ENCODE assay signal across 16 mouse cellular contexts in genomic region chr17:13574682-13575444, GRCm38 (mm10).
A peak's percentile ranks its signal among the peaks of the same experiment; 100 is the strongest.
DNase-seq lines count a peak whose midpoint lies in the region; ATAC-seq and TF ChIP-seq lines count a peak whose summit lies in the region.
"Had no signal": no experiment of that assay in that cellular context is flagged by ENCODE, and none has a peak within 500 bp of the region (broad histone marks: within the 10 kb centered on the region; RNA-seq: fewer than 3 reads in every experiment).

No protein-coding gene starts in this region.

- no peak overlapping the region for H3K4me2 ChIP-seq in forebrain, embryonic 12.5 days
- H3K4me2 ChIP-seq in hindbrain, embryonic 15.5 days, result no peak overlapping the region
- H3K4me2 ChIP-seq in midbrain, postnatal 0 days (ENCODE audit: low read depth, low read length, poor library complexity, severe bottlenecking), result no peak overlapping the region

- no peak for TF ChIP-seq CTCF in midbrain, postnatal 0 days (IDR thresholded peaks at IDR 0.05)

- no peak overlapping the region for H3K4me3 ChIP-seq in forebrain, embryonic 12.5 days (replicated peaks)
- no peak overlapping the region for H3K4me3 ChIP-seq in hindbrain, embryonic 15.5 days
- H3K4me3 ChIP-seq in midbrain, postnatal 0 days (ENCODE audit: low read depth, low read length), result no peak overlapping the region

- H3K9ac ChIP-seq in forebrain, embryonic 12.5 days, result no peak overlapping the region
- no peak overlapping the region for H3K9ac ChIP-seq in hindbrain, embryonic 15.5 days
- no peak overlapping the region for H3K9ac ChIP-seq in midbrain, postnatal 0 days (replicated peaks; ENCODE audit: low read length, poor library complexity, severe bottlenecking)

- H3K4me1 ChIP-seq in forebrain, embryonic 12.5 days, result peaks cover 29% of the 10 kb centered on the region
- peaks cover 30% of the 10 kb centered on the region for H3K4me1 ChIP-seq in hindbrain, embryonic 15.5 days (replicated peaks)
- peaks cover 15% of the 10 kb centered on the region for H3K4me1 ChIP-seq in midbrain, postnatal 0 days (ENCODE audit: insufficient read depth, low read length)

- H3K9me3 ChIP-seq in forebrain, embryonic 12.5 days, result no peaks in the 10 kb centered on the region
- no peaks in the 10 kb centered on the region for H3K9me3 ChIP-seq in hindbrain, embryonic 15.5 days
- no peaks in the 10 kb centered on the region for H3K9me3 ChIP-seq in midbrain, postnatal 0 days (ENCODE audit: low read length)

- 54% methylated on average over 13 of the region's 13 CpGs for WGBS in forebrain, embryonic 12.5 days
- 38% methylated on average over 13 of the region's 13 CpGs for WGBS in hindbrain, embryonic 15.5 days
- WGBS in midbrain, postnatal 0 days, result 36% methylated on average over 13 of the region's 13 CpGs

- H3K36me3 ChIP-seq in forebrain, embryonic 12.5 days (replicated peaks), result no peaks in the 10 kb centered on the region
- H3K36me3 ChIP-seq in hindbrain, embryonic 15.5 days, result no peaks in the 10 kb centered on the region
- H3K36me3 ChIP-seq in midbrain, postnatal 0 days (ENCODE audit: insufficient read depth, low read length), result no peaks in the 10 kb centered on the region
- H3K36me3 ChIP-seq: G1E had no signal

- no peaks in the 10 kb centered on the region for H3K27me3 ChIP-seq in forebrain, embryonic 12.5 days
- no peaks in the 10 kb centered on the region for H3K27me3 ChIP-seq in hindbrain, embryonic 15.5 days
- no peaks in the 10 kb centered on the region for H3K27me3 ChIP-seq in midbrain, postnatal 0 days (ENCODE audit: insufficient read depth, low read length)

- peak; percentile 72 for ATAC-seq in forebrain, embryonic 12.5 days (ENCODE audit: low FRiP score)
- ATAC-seq in hindbrain, embryonic 15.5 days (ENCODE audit: low FRiP score, low read depth), result peak; percentile 72
- no peak; the same call in 1 of the 2 replicates for ATAC-seq in midbrain, postnatal 0 days (ENCODE audit: low FRiP score)
- ATAC-seq: lung, postnatal 0 days had no signal

- H3K27ac ChIP-seq in forebrain, embryonic 12.5 days, result peak overlapping the region; percentile 84
- H3K27ac ChIP-seq in hindbrain, embryonic 15.5 days (replicated peaks), result peak overlapping the region; percentile 72
- peak overlapping the region; percentile 39 for H3K27ac ChIP-seq in midbrain, postnatal 0 days (ENCODE audit: low read depth, low read length)

- DNase-seq in brain, adult 2 months (ENCODE audit: low read depth, low spot score), result peak; percentile 44
- DNase-seq in midbrain, postnatal 0 days (ENCODE audit: low spot score), result no peak
- no peak for DNase-seq in frontal cortex, postnatal 36 days (ENCODE audit: low spot score in 2 of 2)
- DNase-seq in heart, adult 8-10 months (ENCODE audit: low spot score), result no peak
- no peak for DNase-seq in left cerebral cortex, adult 8-10 months (ENCODE audit: low spot score in 2 of 2)
- no peak for DNase-seq in adrenal gland, adult 18-20 months (ENCODE audit: low spot score in 2 of 2)
- DNase-seq: B cell, adult 2 months; cerebellum, adult 18-20 months; embryo, embryonic 11 days; gastrocnemius, postnatal 36 days; kidney, adult 11 months; kidney, postnatal 36 days had no signal
